Mouse (Mus musculus) kidney, adult 2 months (tissue): ENCODE results near the gene Ercc6l.

Experiments
- CTCF ChIP-seq: fragments of 200-500 bp; conservative IDR thresholded peaks from 2 replicates; pipeline ENCODE4 v1.5.1; 2011; ENCODE audit warnings: low read depth, mild to moderate bottlenecking, control low read depth, low read length, moderate library complexity, mixed read lengths; ENCODE audit not compliant: insufficient read depth, insufficient read length
- POLR2A ChIP-seq: fragments of 200-500 bp; IDR thresholded peaks from one replicate; pipeline ENCODE4 v1.6.1; 2011; ENCODE audit warnings: low read depth, low read length, control low read depth

- TF ChIP-seq CTCF (peak; percentile 44), POLR2A (no peak)
Measured at GRCm38 (mm10) chrX:102159778-102160177, 2.9 kb upstream of the Ercc6l start.
